Mouse (Mus musculus) heart, embryonic 14.5 days (tissue): ENCODE measurements at regions not wholly inside any gene's neighbourhood (a gene's known extent, or its start where the extent isn't known, plus 50 kb on each side); places are given as distances from the start of the nearest gene placed in this dataset.

ENCODE experiments used
- ATAC-seq: fragments of 200-750 bp; cut with Nextera tagmentation; 2 replicates; pipeline ENCODE4 v1.8.0; 2017; ENCODE audit warnings: low read depth, moderate TSS enrichment; ENCODE audit not compliant: insufficient number of reproducible peaks, insufficient read depth, low FRiP score
- H3K27ac ChIP-seq, 2 experiments: fragments of 200-500 bp in 1 of 2; fragments of 300-500 bp in 1 of 2; sonication (generic) in 1 of 2; replicated peaks in 1 of 2; 2 replicates each; pipeline ENCODE4 v1.5.1; 2012 to 2014; ENCODE audit warnings: low read depth in 2 of 2, low read length in 2 of 2, control low read depth in 1 of 2, mild to moderate bottlenecking in 1 of 2, mixed read lengths in 1 of 2; ENCODE audit not compliant: control insufficient read depth in 1 of 2, insufficient read depth in 1 of 2
- H3K27me3 ChIP-seq: fragments of 300-500 bp; sonication (generic); 2 replicates; pipeline ENCODE4 v1.6.1; 2014; ENCODE audit warnings: mild to moderate bottlenecking, low read length, control low read depth; ENCODE audit not compliant: control insufficient read depth, insufficient read depth
- H3K36me3 ChIP-seq: fragments of 300-500 bp; sonication (generic); 2 replicates; pipeline ENCODE4 v1.6.1; 2014; ENCODE audit warnings: mild to moderate bottlenecking, control low read depth, low read length, mixed read lengths; ENCODE audit not compliant: control insufficient read depth, insufficient read depth
- H3K4me1 ChIP-seq, 2 experiments: fragments of 200-500 bp in 1 of 2; fragments of 300-500 bp in 1 of 2; sonication (generic) in 1 of 2; 2 replicates each; pipeline ENCODE4 v1.6.1; 2012 to 2014; ENCODE audit warnings: low read length in 2 of 2, control low read depth in 1 of 2, mixed read lengths in 1 of 2; ENCODE audit not compliant: control insufficient read depth in 2 of 2, insufficient read depth in 2 of 2
- H3K4me2 ChIP-seq: fragments of 300-500 bp; sonication (generic); 2 replicates; pipeline ENCODE4 v1.6.1; 2014; ENCODE audit warnings: mild to moderate bottlenecking, low read length
- H3K4me3 ChIP-seq, 2 experiments: fragments of 200-500 bp in 1 of 2; fragments of 300-500 bp in 1 of 2; sonication (generic) in 1 of 2; 2 replicates each; pipeline ENCODE4 v1.5.1; 2012 to 2014; ENCODE audit warnings: low read length in 2 of 2, mild to moderate bottlenecking in 2 of 2, control low read depth in 1 of 2, low read depth in 1 of 2, moderate library complexity in 1 of 2; ENCODE audit not compliant: control insufficient read depth in 1 of 2, insufficient read depth in 1 of 2
- H3K9ac ChIP-seq: fragments of 300-500 bp; sonication (generic); 2 replicates; pipeline ENCODE4 v1.6.1; 2014; ENCODE audit warnings: mild to moderate bottlenecking, low read length
- H3K9me3 ChIP-seq: fragments of 300-500 bp; sonication (generic); 2 replicates; pipeline ENCODE4 v1.6.1; 2016; ENCODE audit warnings: low read length, control low read depth; ENCODE audit not compliant: control insufficient read depth
- WGBS: fragments of 180-500 bp; shearing (Covaris S2); extraction: QIAGEN DNeasy Blood & Tissue Kit; methylation state at CpG from one replicate; pipeline ENCODE4 v1.1.7; 2014; 5-methylcytosine and 5-hydroxymethylcytosine counted together

- H3K4me3 ChIP-seq, result no peak overlapping the region
- H3K4me2 ChIP-seq, result no peak overlapping the region
- H3K27me3 ChIP-seq, result no peaks in the 10 kb centered on the region
- H3K4me1 ChIP-seq, result no peaks in the 10 kb centered on the region
- WGBS, result 57% methylated on average over 13 of the region's 13 CpGs
- H3K9me3 ChIP-seq, result 0 out of 2 replicates have a peak, but pooled peaks cover 5% of the 10 kb centered on the region
- no peaks in the 10 kb centered on the region for H3K36me3 ChIP-seq
- H3K9ac ChIP-seq, result no peak overlapping the region
- ATAC-seq, result no peak
- no peak overlapping the region for H3K27ac ChIP-seq
Measured at GRCm38 (mm10) chr4:152895076-152895475, 417.4 kb upstream of the Kcnab2 start.

GRCm38 (mm10) chr4:152892997-152893396, 415.3 kb upstream of the Kcnab2 start:
- no peak for ATAC-seq
- H3K9ac ChIP-seq, result no peak overlapping the region
- H3K4me3 ChIP-seq, result no peak overlapping the region
- H3K4me2 ChIP-seq, result no peak overlapping the region
- no peaks in the 10 kb centered on the region for H3K36me3 ChIP-seq
- H3K4me1 ChIP-seq, result no peaks in the 10 kb centered on the region
- no peak overlapping the region for H3K27ac ChIP-seq
- H3K27me3 ChIP-seq, result no peaks in the 10 kb centered on the region
- H3K9me3 ChIP-seq, result 0 out of 2 replicates have a peak, but pooled peaks cover 7% of the 10 kb centered on the region
- 73% methylated on average over 3 of the region's 3 CpGs for WGBS

- no peaks in the 10 kb centered on the region for H3K36me3 ChIP-seq
- 81% methylated on average over 5 of the region's 5 CpGs for WGBS
- H3K9ac ChIP-seq, result no peak overlapping the region
- H3K4me1 ChIP-seq, result no peaks in the 10 kb centered on the region; a peak in 1 of 4 replicates
- no peak overlapping the region for H3K27ac ChIP-seq
- no peak for ATAC-seq
- no peaks in the 10 kb centered on the region for H3K27me3 ChIP-seq
- no peak overlapping the region for H3K4me2 ChIP-seq
- H3K4me3 ChIP-seq, result no peak overlapping the region
- H3K9me3 ChIP-seq, result 0 out of 2 replicates have a peak, but pooled peaks cover 7% of the 10 kb centered on the region
Measured at GRCm38 (mm10) chr4:152889211-152889610, 411.5 kb upstream of the Kcnab2 start.

GRCm38 (mm10) chr4:152888306-152888705, 410.6 kb upstream of the Kcnab2 start:
- ATAC-seq, result no peak

GRCm38 (mm10) chr4:152886773-152887172, 409.1 kb upstream of the Kcnab2 start:
- 0 out of 2 replicates have a peak, but pooled peaks cover 9% of the 10 kb centered on the region for H3K9me3 ChIP-seq
- no peaks in the 10 kb centered on the region for H3K27me3 ChIP-seq
- ATAC-seq, result no peak
- WGBS, result 46% methylated on average over 9 of the region's 9 CpGs
- H3K4me1 ChIP-seq, result no peaks in the 10 kb centered on the region; a peak in 1 of 4 replicates
- no peak overlapping the region for H3K27ac ChIP-seq
- no peaks in the 10 kb centered on the region for H3K36me3 ChIP-seq
- no peak overlapping the region for H3K4me2 ChIP-seq
- H3K9ac ChIP-seq, result no peak overlapping the region
- no peak overlapping the region for H3K4me3 ChIP-seq

More at GRCm38 (mm10) chr4:152888306-152888705, 410.6 kb upstream of the Kcnab2 start:
- no peak overlapping the region for H3K4me3 ChIP-seq
- no peak overlapping the region for H3K4me2 ChIP-seq
- no peaks in the 10 kb centered on the region; a peak in 1 of 4 replicates for H3K4me1 ChIP-seq
- WGBS, result 58% methylated on average over 14 of the region's 14 CpGs
- 0 out of 2 replicates have a peak, but pooled peaks cover 7% of the 10 kb centered on the region for H3K9me3 ChIP-seq
- H3K27me3 ChIP-seq, result no peaks in the 10 kb centered on the region
- H3K36me3 ChIP-seq, result no peaks in the 10 kb centered on the region
- no peak overlapping the region for H3K27ac ChIP-seq
- no peak overlapping the region for H3K9ac ChIP-seq

- Histone ChIP-seq H3K9ac (no peak overlapping the region), H3K4me2 (no peak overlapping the region), H3K4me3 (no peak overlapping the region), H3K27ac (no peak overlapping the region), H3K9me3 (peaks cover 12% of the 10 kb centered on the region; the same call in 1 of the 2 replicates), H3K4me1 (peaks cover 0 to 2% of the 10 kb centered on the region in 2 experiments; a peak in 1 of 4 replicates), H3K36me3 (no peaks in the 10 kb centered on the region), H3K27me3 (no peaks in the 10 kb centered on the region)
- no peak for ATAC-seq
Measured at GRCm38 (mm10) chr4:152881433-152881930, 403.8 kb upstream of the Kcnab2 start.

GRCm38 (mm10) chr4:152880368-152880767, 402.7 kb upstream of the Kcnab2 start:
- 84% methylated on average over 2 of the region's 2 CpGs for WGBS
- H3K27ac ChIP-seq, result no peak overlapping the region
- H3K4me3 ChIP-seq, result no peak overlapping the region
- no peaks in the 10 kb centered on the region for H3K36me3 ChIP-seq
- no peak overlapping the region for H3K4me2 ChIP-seq
- no peaks in the 10 kb centered on the region for H3K27me3 ChIP-seq
- ATAC-seq, result no peak
- H3K9me3 ChIP-seq, result peaks cover 12% of the 10 kb centered on the region; the same call in 1 of the 2 replicates
- peaks cover 0 to 2% of the 10 kb centered on the region in 2 experiments; a peak in 1 of 4 replicates for H3K4me1 ChIP-seq
- no peak overlapping the region for H3K9ac ChIP-seq

GRCm38 (mm10) chr4:152878941-152879340, 401.3 kb upstream of the Kcnab2 start:
- H3K4me3 ChIP-seq, result no peak overlapping the region
- no peak overlapping the region for H3K9ac ChIP-seq
- no peak for ATAC-seq
- no peaks in the 10 kb centered on the region for H3K36me3 ChIP-seq
- 41% methylated on average over 14 of the region's 14 CpGs for WGBS
- H3K4me2 ChIP-seq, result no peak overlapping the region
- H3K9me3 ChIP-seq, result peaks cover 12% of the 10 kb centered on the region; the same call in 1 of the 2 replicates
- peaks cover 0 to 2% of the 10 kb centered on the region in 2 experiments; a peak in 1 of 4 replicates for H3K4me1 ChIP-seq
- H3K27me3 ChIP-seq, result no peaks in the 10 kb centered on the region
- no peak overlapping the region for H3K27ac ChIP-seq
